32 mouse cellular contexts compared by ENCODE assay signal in the genomic region with DNA sequence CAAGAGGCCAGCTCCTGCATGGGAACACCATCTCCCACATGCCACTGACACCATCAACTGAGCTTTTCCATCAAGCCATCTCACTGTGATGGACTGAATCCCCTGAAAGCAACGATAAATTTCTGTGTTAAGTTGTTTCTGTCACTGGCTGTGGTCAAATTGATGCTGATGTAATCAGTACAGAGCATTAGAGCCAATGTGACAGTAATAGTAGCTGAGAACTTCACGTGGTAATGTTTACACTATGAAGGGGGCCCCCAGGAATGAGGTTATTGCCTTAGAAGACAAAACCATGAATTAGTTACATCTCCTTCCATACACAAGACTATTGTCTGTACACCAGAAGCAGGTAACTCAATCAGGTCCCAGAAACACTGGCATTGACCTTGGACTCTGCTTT.
"Had no signal": no experiment of that assay in that cellular context is flagged by ENCODE, and none has a peak within 500 bp of the region (broad histone marks: within the 10 kb centered on the region; RNA-seq: fewer than 3 reads in every experiment).

No protein-coding gene starts in this region.

- ATAC-seq: liver, embryonic 12.5 days; liver, postnatal 0 days; lung, postnatal 0 days; midbrain, embryonic 13.5 days; midbrain, embryonic 15.5 days; midbrain, embryonic 16.5 days had no signal

- H3K4me3 ChIP-seq: limb, embryonic 10.5 days; limb, embryonic 12.5 days; limb, embryonic 13.5 days; limb, embryonic 15.5 days; liver, embryonic 12.5 days; liver, embryonic 13.5 days; liver, embryonic 15.5 days; lung, embryonic 15.5 days; megakaryocyte, embryonic 14.5 days; midbrain, embryonic 10.5 days; midbrain, embryonic 12.5 days; midbrain, embryonic 13.5 days; midbrain, embryonic 15.5 days; myocyte; neural tube, embryonic 12.5 days had no signal

- H3K9ac ChIP-seq: limb, embryonic 12.5 days; limb, embryonic 13.5 days; limb, embryonic 15.5 days; liver, embryonic 12.5 days; liver, embryonic 13.5 days; liver, embryonic 14.5 days; liver, embryonic 15.5 days; liver, postnatal 0 days; lung, embryonic 14.5 days; lung, embryonic 15.5 days; midbrain, embryonic 12.5 days; midbrain, embryonic 13.5 days; midbrain, embryonic 15.5 days; neural tube, embryonic 12.5 days had no signal

- H3K4me2 ChIP-seq: limb, embryonic 12.5 days; limb, embryonic 13.5 days; limb, embryonic 15.5 days; liver, embryonic 11.5 days; liver, embryonic 12.5 days; liver, embryonic 13.5 days; liver, embryonic 15.5 days; lung, embryonic 14.5 days; lung, embryonic 15.5 days; midbrain, embryonic 11.5 days; midbrain, embryonic 12.5 days; midbrain, embryonic 13.5 days; midbrain, embryonic 15.5 days; neural tube, embryonic 12.5 days had no signal

- H3K36me3 ChIP-seq: limb, embryonic 10.5 days; limb, embryonic 12.5 days; limb, embryonic 13.5 days; limb, embryonic 15.5 days; liver, embryonic 12.5 days; liver, embryonic 13.5 days; liver, embryonic 15.5 days; lung, embryonic 15.5 days; midbrain, embryonic 10.5 days; midbrain, embryonic 12.5 days; midbrain, embryonic 13.5 days; midbrain, embryonic 15.5 days; neural tube, embryonic 12.5 days had no signal

- H3K27ac ChIP-seq: limb, embryonic 10.5 days; limb, embryonic 12.5 days; limb, embryonic 13.5 days; limb, embryonic 15.5 days; liver, embryonic 12.5 days; liver, embryonic 13.5 days; liver, embryonic 14.5 days; liver, embryonic 15.5 days; lung, embryonic 15.5 days; macrophage; midbrain, embryonic 10.5 days; midbrain, embryonic 12.5 days; midbrain, embryonic 13.5 days; midbrain, embryonic 15.5 days; neural tube, embryonic 12.5 days had no signal

- H3K9me3 ChIP-seq: limb, embryonic 10.5 days; limb, embryonic 12.5 days; limb, embryonic 13.5 days; limb, embryonic 15.5 days; liver, embryonic 12.5 days; liver, embryonic 13.5 days; liver, embryonic 15.5 days; lung, embryonic 15.5 days; megakaryocyte, embryonic 14.5 days; midbrain, embryonic 10.5 days; midbrain, embryonic 12.5 days; midbrain, embryonic 13.5 days; midbrain, embryonic 15.5 days; neural tube, embryonic 12.5 days had no signal

- DNase-seq: left cerebral cortex, postnatal 4 days; liver; liver, embryonic 13.5 days; liver, postnatal 0 days; lung, adult 18-20 months; lung, adult 2 months; lung, embryonic 14.5 days; lung, postnatal 10 days; lung, postnatal 14 days; lung, postnatal 36 days; lung, postnatal 4 days; midbrain, embryonic 14.5 days had no signal

- H3K27me3 ChIP-seq: limb, embryonic 12.5 days; limb, embryonic 13.5 days; limb, embryonic 15.5 days; liver, embryonic 12.5 days; liver, embryonic 13.5 days; liver, embryonic 15.5 days; lung, embryonic 15.5 days; megakaryocyte, embryonic 14.5 days; midbrain, embryonic 12.5 days; midbrain, embryonic 13.5 days; midbrain, embryonic 15.5 days; neural tube, embryonic 12.5 days had no signal

- H3K4me1 ChIP-seq: limb, embryonic 10.5 days; limb, embryonic 12.5 days; limb, embryonic 13.5 days; liver, embryonic 12.5 days; liver, embryonic 13.5 days; liver, embryonic 15.5 days; lung, embryonic 15.5 days; megakaryocyte, embryonic 14.5 days; midbrain, embryonic 10.5 days; midbrain, embryonic 12.5 days; midbrain, embryonic 13.5 days; midbrain, embryonic 15.5 days; neural tube, embryonic 12.5 days had no signal
